Mouse (Mus musculus) heart, adult 2 months (tissue): ENCODE data around the gene Rasgef1b. TPM values are rescaled to one million over a fixed set of nuclear protein-coding genes. Genes with fewer than 3 reads are reported as not detected.

Experiments
- DNase-seq, 2 experiments: peaks; one replicate each; pipeline ENCODE4 v3.0.0; 2021
- H3K27ac ChIP-seq: fragments of 200-600 bp; 2 replicates; pipeline ENCODE4 v1.8.1; 2022
- H3K27me3 ChIP-seq: fragments of 200-500 bp; 2 replicates; pipeline ENCODE4 v1.6.1; 2012; ENCODE audit warnings: mild to moderate bottlenecking, low read length, inconsistent platforms, mixed read lengths; ENCODE audit not compliant: control insufficient read depth, insufficient read depth
- H3K36me3 ChIP-seq: fragments of 200-500 bp; 2 replicates; pipeline ENCODE4 v1.6.1; 2012; ENCODE audit warnings: low read length, inconsistent platforms; ENCODE audit not compliant: control insufficient read depth, insufficient read depth
- H3K4me1 ChIP-seq: fragments of 200-500 bp; 2 replicates; pipeline ENCODE4 v1.6.1; 2011; ENCODE audit warnings: low read length; ENCODE audit not compliant: control insufficient read depth, insufficient read depth
- H3K4me3 ChIP-seq: fragments of 200-600 bp; 2 replicates; pipeline ENCODE4 v1.8.1; 2022
- H3K79me2 ChIP-seq: fragments of 200-500 bp; replicated peaks from 2 replicates; pipeline ENCODE4 v1.6.1; 2012; ENCODE audit warnings: mild to moderate bottlenecking, inconsistent platforms, low read length, moderate library complexity, mixed read lengths; ENCODE audit not compliant: control insufficient read depth, insufficient read depth
- H3K9ac ChIP-seq: fragments of 200-500 bp; 2 replicates; pipeline ENCODE4 v1.6.1; 2012; ENCODE audit warnings: low read depth, mild to moderate bottlenecking, control low read depth, inconsistent platforms, low read length, mixed read lengths
- CTCF ChIP-seq: fragments of 200-600 bp; IDR thresholded peaks from 2 replicates; pipeline ENCODE4 v1.8.1; 2022; ENCODE audit warnings: antibody characterized with exemption, mild to moderate bottlenecking, moderate library complexity
- EP300 ChIP-seq: fragments of 200-500 bp; IDR thresholded peaks from 2 replicates; pipeline ENCODE4 v1.6.1; 2011; ENCODE audit warnings: low read depth, low read length, control low read depth; ENCODE audit not compliant: insufficient read depth
- POLR2A ChIP-seq: fragments of 200-500 bp; IDR thresholded peaks from 2 replicates; pipeline ENCODE4 v1.6.1; 2011; ENCODE audit warnings: mild to moderate bottlenecking, low read depth, low read length, control low read depth; ENCODE audit not compliant: insufficient read depth
- WGBS: fragments of 180-500 bp; shearing (Covaris S2); methylation state at CpG from one replicate; pipeline ENCODE4 v1.1.7; 2018; 5-methylcytosine and 5-hydroxymethylcytosine counted together
- intact Hi-C: fragments of 180-260 bp; cut with DNase I; formaldehyde crosslinking; loops from one replicate; pipeline ENCODE4 v1.15.1; 2025
- polyA plus RNA-seq: library from polyadenylated mRNA; depleted of rRNA; stranded (reverse); fragments of >200 nt; gene quantifications from 2 replicates; pipeline ENCODE4 v1.2.3, GENCODE M21; 2012
- total RNA-seq, 2 experiments: library from RNA; stranded (reverse); gene quantifications; 2 replicates each; pipeline ENCODE4 v1.2.3; 2021

Rasgef1b gene
- total and polyA plus RNA-seq, 3 experiments, result 4.3 to 17.7 (median 9.3) TPM

- Histone ChIP-seq H3K36me3 (no peaks in the 10 kb centered on the region), H3K9ac (no peak overlapping the region), H3K4me1 (peaks cover 13% of the 10 kb centered on the region), H3K27ac (no peak overlapping the region), H3K4me3 (no peak overlapping the region), H3K27me3 (no peaks in the 10 kb centered on the region), H3K79me2 (no peaks in the 10 kb centered on the region)
- intact Hi-C loops, result no loop called here
- TF ChIP-seq EP300, result no peak
- no peak for TF ChIP-seq POLR2A
- no peak for TF ChIP-seq CTCF
- no peak for DNase-seq
- WGBS, result 78% methylated on average over 13 of the region's 13 CpGs
Observed at GRCm38 (mm10) chr5:99383783-99384281, 345.0 kb downstream of the Rasgef1b start.

- no peaks in the 10 kb centered on the region for H3K36me3 ChIP-seq
- H3K79me2 ChIP-seq, result no peaks in the 10 kb centered on the region
- H3K4me3 ChIP-seq, result no peak overlapping the region
- no peaks in the 10 kb centered on the region for H3K27me3 ChIP-seq
- no peak overlapping the region for H3K9ac ChIP-seq
- peaks cover 10% of the 10 kb centered on the region for H3K4me1 ChIP-seq
- DNase-seq, result peak in 1 of 2 experiments; percentile 38
- H3K27ac ChIP-seq, result no peak overlapping the region
- 77% methylated on average over 5 of the region's 5 CpGs for WGBS
- no peak for TF ChIP-seq EP300
- TF ChIP-seq POLR2A, result no peak
- no peak for TF ChIP-seq CTCF
- intact Hi-C loops, result no loop called here
Observed at GRCm38 (mm10) chr5:99382786-99383185, 346.1 kb downstream of the Rasgef1b start.

- WGBS, result 88% methylated on average over 2 of the region's 2 CpGs
- Histone ChIP-seq H3K4me3 (no peak overlapping the region), H3K27ac (no peak overlapping the region), H3K79me2 (no peaks in the 10 kb centered on the region), H3K27me3 (no peaks in the 10 kb centered on the region), H3K36me3 (no peaks in the 10 kb centered on the region), H3K4me1 (peaks cover 6% of the 10 kb centered on the region), H3K9ac (no peak overlapping the region)
- intact Hi-C loops, result no loop called here
- no peak for TF ChIP-seq CTCF
- TF ChIP-seq POLR2A, result no peak
- no peak for TF ChIP-seq EP300
- no peak for DNase-seq
Observed at GRCm38 (mm10) chr5:99381639-99382038, 347.2 kb downstream of the Rasgef1b start.

- TF ChIP-seq CTCF (no peak), EP300 (no peak), POLR2A (no peak)
- Histone ChIP-seq H3K4me1 (peaks cover 6% of the 10 kb centered on the region), H3K9ac (no peak overlapping the region), H3K4me3 (no peak overlapping the region), H3K36me3 (no peaks in the 10 kb centered on the region), H3K79me2 (no peaks in the 10 kb centered on the region), H3K27me3 (no peaks in the 10 kb centered on the region), H3K27ac (no peak overlapping the region)
- DNase-seq, result no peak
- 71% methylated on average over 9 of the region's 9 CpGs for WGBS
- intact Hi-C loops, result no loop called here
Observed at GRCm38 (mm10) chr5:99380882-99381281, 348.0 kb downstream of the Rasgef1b start.

- peak in 1 of 2 experiments; percentile 45 for DNase-seq
- H3K27me3 ChIP-seq, result no peaks in the 10 kb centered on the region
- H3K4me1 ChIP-seq, result peaks cover 6% of the 10 kb centered on the region
- no peak overlapping the region for H3K9ac ChIP-seq
- TF ChIP-seq CTCF (no peak), EP300 (0 out of 2 replicates have a peak, but pooled peaks have one; percentile 9)
- no peaks in the 10 kb centered on the region for H3K79me2 ChIP-seq
- no peak overlapping the region for H3K27ac ChIP-seq
- no peaks in the 10 kb centered on the region for H3K36me3 ChIP-seq
- WGBS, result 4% methylated on average over 12 of the region's 12 CpGs
- intact Hi-C loops, result no loop called here
- H3K4me3 ChIP-seq, result no peak overlapping the region
Observed at GRCm38 (mm10) chr5:99380166-99380565, 348.7 kb downstream of the Rasgef1b start.

GRCm38 (mm10) chr5:99378437-99379226 is 350.2 kb downstream of the Rasgef1b start:
- no peak for TF ChIP-seq POLR2A
- H3K4me1 ChIP-seq, result peaks cover 6% of the 10 kb centered on the region
- no peak for DNase-seq
- H3K4me3 ChIP-seq, result no peak overlapping the region
- H3K27me3 ChIP-seq, result no peaks in the 10 kb centered on the region
- WGBS, result 90% methylated on average over 11 of the region's 11 CpGs
- H3K9ac ChIP-seq, result no peak overlapping the region
- intact Hi-C loops, result no loop called here
- H3K36me3 ChIP-seq, result no peaks in the 10 kb centered on the region
- H3K79me2 ChIP-seq, result no peaks in the 10 kb centered on the region
- H3K27ac ChIP-seq, result no peak overlapping the region
